Mouse (Mus musculus) gastrocnemius, postnatal 25 days (tissue): Measurements from ENCODE around the gene Spred3. TPM values are rescaled to one million over a fixed set of nuclear protein-coding genes. Genes with fewer than 3 reads are reported as not detected.
"Not testable (repeated sequence)": the region's sequence is repeated elsewhere in the genome, so short reads cannot be mapped to it uniquely, and the experiment has no call there.

Experiments used
- DNase-seq: peaks from one replicate; pipeline ENCODE4 v3.0.0; 2022
- long read RNA-seq, 2 experiments: library from polyadenylated mRNA; stranded (forward); transcript quantifications; one replicate each; pipeline ENCODE4 v2.0.0; 2021
- total RNA-seq, 2 experiments: library from RNA; stranded (reverse); gene quantifications; 1 replicate in 1 of 2; 2 replicates in 1 of 2; pipeline ENCODE4 v1.2.3; 2021

Spred3 gene
- total RNA-seq: under 1 TPM; 0.77 to 0.86 TPM
- long read RNA-seq, experiment 1: 0 reads
- long read RNA-seq, experiment 2: 0 reads

- DNase-seq: peak; percentile 69
These were observed at the start of gene Spred3, which contains the start of gene Ggn for GRCm38 (mm10) chr7:29170066-29170754. Gene Spred3, minus strand, starts transcription at chr7:29170411. Gene Ggn, plus strand, starts transcription at chr7:29170210.

GRCm38 (mm10) chr7:29214846-29215245 is 44.6 kb upstream of the Spred3 start:
- no peak for DNase-seq

DNA sequence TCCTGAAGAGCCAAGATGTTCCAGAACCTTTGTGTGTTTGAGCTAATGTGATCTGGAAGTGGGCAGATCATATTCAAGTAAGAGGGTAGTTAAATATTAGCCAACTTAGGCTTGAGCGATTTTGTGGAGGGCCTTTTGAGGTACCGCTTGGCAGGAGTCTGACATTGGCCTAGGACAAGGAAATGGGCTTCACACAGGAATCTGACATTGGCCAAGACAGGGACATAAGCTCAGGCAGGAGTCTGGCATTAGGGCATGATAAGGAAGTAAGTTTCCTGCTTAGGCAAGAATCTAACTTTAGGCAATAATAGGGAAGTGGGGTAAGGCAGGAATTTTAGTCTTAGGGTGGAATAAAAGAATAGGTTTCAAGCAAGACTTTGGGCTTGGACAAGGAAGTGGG is 44.0 kb upstream of the Spred3 start:
- DNase-seq: no peak

DNA sequence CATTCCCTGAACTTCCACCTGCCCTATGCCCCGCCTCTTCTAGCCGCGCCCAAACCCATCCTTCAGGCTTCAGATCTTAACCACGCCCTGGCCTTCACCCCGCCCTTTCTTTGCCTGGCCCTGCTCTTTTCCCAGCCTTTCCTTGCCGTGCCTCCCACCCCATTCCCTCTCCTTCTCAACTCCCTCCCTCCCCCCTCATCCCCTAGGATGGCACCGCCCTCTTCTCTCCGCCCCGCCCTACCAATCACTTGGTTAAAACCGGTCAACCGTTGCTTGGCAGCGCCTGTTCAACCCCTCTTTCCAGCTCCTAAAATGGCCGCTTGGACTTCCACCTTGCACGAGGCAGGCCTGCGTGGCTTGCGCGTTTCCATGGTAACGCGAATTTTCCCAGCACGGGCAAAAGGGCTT is 43.5 kb upstream of the Spred3 start, which contains the start of gene Catsperg1:
Catsperg1 (minus strand) TSS at position 361 of the 408 bp plus-strand sequence.
- no peak for DNase-seq

GRCm38 (mm10) chr7:29212775-29213560 is 42.8 kb upstream of the Spred3 start:
- not testable (repeated sequence) for DNase-seq

GRCm38 (mm10) chr7:29212199-29212765 is 42.1 kb upstream of the Spred3 start:
- no peak for DNase-seq

- peak; percentile 87 for DNase-seq
These were observed 41.4 kb upstream of the Spred3 start for GRCm38 (mm10) chr7:29211415-29212198.

DNA sequence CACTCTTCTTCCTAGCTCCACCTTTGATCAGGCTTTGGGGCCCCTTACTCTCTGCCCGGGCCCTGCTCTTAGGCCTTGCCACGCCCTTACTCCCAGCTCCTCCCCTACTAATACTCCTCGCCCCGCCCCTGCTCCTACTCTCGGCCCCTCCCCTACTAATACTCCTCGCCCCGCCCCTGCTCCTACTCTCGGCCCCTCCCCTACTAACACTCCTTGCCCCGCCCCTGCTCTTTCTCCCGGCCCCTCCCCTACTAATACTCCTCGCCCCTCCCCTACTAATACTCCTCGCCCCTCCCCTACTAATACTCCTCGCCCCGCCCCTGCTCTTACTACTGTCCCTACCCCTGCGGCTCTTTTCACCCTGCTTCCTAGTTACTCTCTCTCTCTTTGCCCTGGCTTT is 40.8 kb upstream of the Spred3 start:
- DNase-seq: not testable (repeated sequence)

DNA sequence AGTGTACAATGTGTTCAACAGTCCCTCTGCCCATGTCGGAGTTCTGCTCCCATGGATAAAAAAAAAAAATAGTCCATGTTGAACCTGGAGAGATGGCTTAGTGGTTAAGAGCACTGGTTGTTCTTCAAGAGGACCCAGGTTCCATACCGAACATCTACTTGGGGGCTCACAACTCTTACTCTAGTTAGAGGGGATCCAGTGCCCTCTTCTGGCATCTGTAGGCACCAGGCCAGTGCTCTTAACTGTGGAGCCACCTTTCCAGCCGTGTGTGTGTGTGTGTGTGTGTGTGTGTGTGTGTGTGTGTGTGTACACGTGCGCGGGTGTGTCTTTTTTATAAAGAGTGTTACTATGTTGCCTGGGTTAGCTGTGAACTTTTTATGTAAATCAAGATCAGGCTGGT is 32.4 kb upstream of the Spred3 start:
- no peak for DNase-seq

- DNase-seq: not testable (repeated sequence)
These were observed 24.0 kb upstream of the Spred3 start for GRCm38 (mm10) chr7:29194230-29194629.

GRCm38 (mm10) chr7:29181323-29181722 is 11.1 kb upstream of the Spred3 start:
- DNase-seq: not testable (repeated sequence)

GRCm38 (mm10) chr7:29180854-29181236 is 10.6 kb upstream of the Spred3 start:
- no peak for DNase-seq

- peak; percentile 99 for DNase-seq
These were observed 10.1 kb upstream of the Spred3 start, which contains the start of gene Psmd8 for GRCm38 (mm10) chr7:29180077-29180853. Gene Psmd8, minus strand, starts transcription at chr7:29180701.

DNA sequence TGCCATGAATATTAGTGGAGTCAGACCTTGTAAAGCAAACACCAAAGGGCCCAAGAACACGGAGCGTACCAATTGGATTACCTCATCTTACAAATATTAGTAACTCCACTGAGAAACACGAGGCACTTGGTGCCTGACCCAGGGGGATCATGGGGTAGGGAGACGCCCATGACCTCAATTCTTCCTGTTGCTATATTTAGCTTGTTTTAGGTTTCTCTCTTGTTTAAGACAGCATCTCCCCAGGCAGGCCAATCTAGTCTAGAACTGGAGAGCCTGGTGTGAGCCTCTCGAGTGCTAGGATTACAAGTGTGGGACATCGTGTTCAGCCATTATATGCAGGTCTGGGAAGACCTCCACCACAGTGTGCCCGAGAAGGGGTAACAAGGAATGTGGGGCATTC is 9.1 kb upstream of the Spred3 start:
- no peak for DNase-seq

GRCm38 (mm10) chr7:29178106-29178505 is 7.9 kb upstream of the Spred3 start:
- no peak for DNase-seq

- DNase-seq: no peak
These were observed 2.3 kb upstream of the Spred3 start for GRCm38 (mm10) chr7:29172390-29173016.

GRCm38 (mm10) chr7:29171562-29172097 is 1.4 kb upstream of the Spred3 start:
- no peak for DNase-seq

DNA sequence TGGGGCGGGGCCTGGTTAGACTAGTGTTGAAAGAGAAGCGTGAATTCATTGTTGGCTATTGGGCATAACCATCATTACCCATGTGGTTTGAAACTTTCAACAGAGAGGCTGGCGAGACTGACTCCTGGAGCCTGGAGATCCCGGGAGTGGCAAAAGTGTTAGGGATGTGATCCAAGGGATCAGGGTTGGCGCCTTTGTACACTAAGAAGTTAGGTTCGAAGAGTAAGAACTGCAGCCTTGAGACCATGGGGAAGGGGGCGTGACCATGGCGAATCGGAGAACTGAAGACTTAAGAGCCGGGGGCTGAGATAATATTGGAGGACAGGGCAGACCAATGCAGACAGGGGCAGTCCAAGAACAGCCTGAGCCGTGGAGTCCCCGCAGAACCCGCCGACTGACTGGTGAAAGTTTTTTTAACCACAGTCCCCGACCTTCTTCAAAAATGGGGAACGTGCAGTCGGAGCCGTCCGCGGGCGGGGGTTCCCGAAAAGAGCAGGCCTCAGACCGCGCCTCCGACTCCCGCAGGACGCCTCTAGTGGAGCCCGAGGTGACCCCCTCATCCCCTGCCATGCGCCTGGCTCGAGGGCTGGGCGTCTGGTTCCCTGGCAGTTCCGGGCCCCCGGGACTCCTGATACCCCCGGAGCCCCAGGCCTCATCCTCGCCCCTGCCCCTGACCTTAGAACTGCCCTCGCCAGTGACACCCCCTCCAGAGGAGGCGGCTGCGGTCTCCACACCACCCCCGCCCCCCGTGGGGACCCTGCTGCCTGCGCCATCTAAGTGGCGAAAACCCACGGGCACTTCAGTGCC is 747 bp upstream of the Spred3 start:
- no peak for DNase-seq
